Mouse (Mus musculus) right cerebral cortex, postnatal 36 days (tissue): ENCODE data around the gene Ppp2r5b.

Source experiments
- DNase-seq, 2 experiments: peaks; one replicate each; pipeline ENCODE4 v3.0.0; 2022; ENCODE audit warnings: low spot score in 2 of 2, mixed read lengths in 1 of 2

The Ppp2r5b gene

GRCm38 (mm10) chr19:6234337-6235083 is 1.2 kb downstream of the Ppp2r5b start:
- DNase-seq, result no peak

GRCm38 (mm10) chr19:6233647-6234046 is 2.0 kb downstream of the Ppp2r5b start:
- no peak for DNase-seq

GRCm38 (mm10) chr19:6231036-6231435 is 4.6 kb downstream of the Ppp2r5b start:
- no peak for DNase-seq

- DNase-seq, result no peak
Observed at GRCm38 (mm10) chr19:6230411-6230810, 5.3 kb downstream of the Ppp2r5b start.

GRCm38 (mm10) chr19:6227864-6228263 is 7.8 kb downstream of the Ppp2r5b start:
- no peak for DNase-seq

- DNase-seq, result no peak
Observed at GRCm38 (mm10) chr19:6226763-6227162, 8.9 kb downstream of the Ppp2r5b start.

- no peak for DNase-seq
Observed at GRCm38 (mm10) chr19:6226135-6226534, 9.5 kb downstream of the Ppp2r5b start, which contains the start of gene Gpha2. Gpha2 (plus strand) TSS chr19:6226380.

GRCm38 (mm10) chr19:6218606-6219005 is 17.1 kb downstream of the Ppp2r5b start:
- no peak for DNase-seq

GRCm38 (mm10) chr19:6216046-6216705 is 19.5 kb downstream of the Ppp2r5b start:
- DNase-seq, result no peak

- DNase-seq, result no peak
Observed at GRCm38 (mm10) chr19:6206716-6207115, 29.0 kb downstream of the Ppp2r5b start.

- DNase-seq, result no peak
Observed at GRCm38 (mm10) chr19:6204265-6204664, 31.4 kb downstream of the Ppp2r5b start.

- DNase-seq, result no peak
Observed at GRCm38 (mm10) chr19:6184131-6184530, 51.5 kb downstream of the Ppp2r5b start, which contains the start of gene Majin. Majin (plus strand) TSS chr19:6184388.

- peak in 1 of 2 experiments; percentile 2 for DNase-seq
Observed at GRCm38 (mm10) chr19:6182534-6182933, 53.1 kb downstream of the Ppp2r5b start.

GRCm38 (mm10) chr19:6181629-6182028 is 54.0 kb downstream of the Ppp2r5b start:
- DNase-seq, result no peak

- DNase-seq, result no peak
Observed at GRCm38 (mm10) chr19:6178775-6179174, 56.9 kb downstream of the Ppp2r5b start.
